Mouse (Mus musculus) liver, embryonic 16.5 days (tissue): ENCODE measurements around the gene Meaf6. TPM values are rescaled to one million over a fixed set of nuclear protein-coding genes. Genes with fewer than 3 reads are reported as not detected.

ENCODE experiments used
- ATAC-seq: fragments of 200-750 bp; cut with Nextera tagmentation; 2 replicates; pipeline ENCODE4 v1.8.0; 2017; ENCODE audit warnings: low read depth, mild to moderate bottlenecking, moderate number of reproducible peaks, moderate library complexity
- H3K27ac ChIP-seq: fragments of 300-500 bp; sonication (generic); 2 replicates; pipeline ENCODE4 v1.5.1; 2014; ENCODE audit warnings: mild to moderate bottlenecking, low read length
- H3K27me3 ChIP-seq: fragments of 300-500 bp; sonication (generic); 2 replicates; pipeline ENCODE4 v1.6.1; 2014; ENCODE audit warnings: low read depth, low read length, mixed read lengths; ENCODE audit not compliant: control insufficient read depth, insufficient read depth
- H3K36me3 ChIP-seq: fragments of 300-500 bp; sonication (generic); 2 replicates; pipeline ENCODE4 v1.6.1; 2014; ENCODE audit warnings: mild to moderate bottlenecking; ENCODE audit not compliant: control insufficient read depth, insufficient read depth
- H3K4me1 ChIP-seq: fragments of 300-500 bp; sonication (generic); 2 replicates; pipeline ENCODE4 v1.6.1; 2014; ENCODE audit warnings: low read depth, low read length, mixed read lengths; ENCODE audit not compliant: control insufficient read depth
- H3K4me2 ChIP-seq: fragments of 300-500 bp; sonication (generic); 2 replicates; pipeline ENCODE4 v1.6.1; 2014; ENCODE audit warnings: low read depth, low read length, mixed read lengths
- H3K4me3 ChIP-seq: fragments of 300-500 bp; sonication (generic); 2 replicates; pipeline ENCODE4 v1.5.1; 2014; ENCODE audit warnings: low read depth, mild to moderate bottlenecking, low read length
- H3K9ac ChIP-seq: fragments of 300-500 bp; sonication (generic); 2 replicates; pipeline ENCODE4 v1.6.1; 2014; ENCODE audit warnings: low read depth, low read length
- H3K9me3 ChIP-seq: fragments of 300-500 bp; sonication (generic); replicated peaks from 2 replicates; pipeline ENCODE4 v1.6.1; 2016; ENCODE audit warnings: low read length; ENCODE audit not compliant: control insufficient read depth
- WGBS: fragments of 180-500 bp; shearing (Covaris S2); extraction: QIAGEN DNeasy Blood & Tissue Kit; methylation state at CpG from one replicate; pipeline ENCODE4 v1.1.7; 2014; ENCODE audit not compliant: insufficient replicate concordance; 5-methylcytosine and 5-hydroxymethylcytosine counted together
- polyA plus RNA-seq: library from polyadenylated mRNA; unstranded; fragments of >200 nt; fragmentation: Nextera tagmentation; extraction: Ambion mirVana; gene quantifications from 2 replicates; pipeline ENCODE4 v1.2.1, GENCODE M21; 2015

Meaf6 gene
- polyA plus RNA-seq, 1 experiment from 2014 or later = 15.9 TPM

- no peaks in the 10 kb centered on the region for H3K27me3 ChIP-seq
- peaks cover 3% of the 10 kb centered on the region; the same call in 1 of the 2 replicates for H3K36me3 ChIP-seq
- ATAC-seq = no peak
- no peak overlapping the region for H3K4me2 ChIP-seq
- WGBS = 63% methylated on average over 10 of the region's 10 CpGs
- H3K4me3 ChIP-seq = no peak overlapping the region
- no peak overlapping the region for H3K27ac ChIP-seq
- peaks cover 27% of the 10 kb centered on the region for H3K4me1 ChIP-seq
- H3K9ac ChIP-seq = no peak overlapping the region
- H3K9me3 ChIP-seq = no peaks in the 10 kb centered on the region
These were observed 34.1 kb downstream of the Meaf6 start for GRCm38 (mm10) chr4:125119070-125119469.

- H3K27me3 ChIP-seq = no peaks in the 10 kb centered on the region
- H3K9me3 ChIP-seq = no peaks in the 10 kb centered on the region
- 89% methylated on average over 11 of the region's 11 CpGs for WGBS
- H3K36me3 ChIP-seq = peaks cover 3% of the 10 kb centered on the region; the same call in 1 of the 2 replicates
- no peak overlapping the region for H3K4me2 ChIP-seq
- no peak overlapping the region for H3K9ac ChIP-seq
- H3K4me1 ChIP-seq = peaks cover 27% of the 10 kb centered on the region
- no peak overlapping the region for H3K4me3 ChIP-seq
- no peak overlapping the region for H3K27ac ChIP-seq
- ATAC-seq = no peak
These were observed 34.8 kb downstream of the Meaf6 start for GRCm38 (mm10) chr4:125119721-125120120.

GRCm38 (mm10) chr4:125122431-125123278, 37.7 kb downstream of the Meaf6 start:
- Histone ChIP-seq H3K4me1 (peaks cover 27% of the 10 kb centered on the region), H3K4me3 (no peak overlapping the region), H3K9ac (no peak overlapping the region), H3K27ac (peak overlapping the region; percentile 31; the same call in 1 of the 2 replicates), H3K9me3 (no peaks in the 10 kb centered on the region), H3K36me3 (peaks cover 3% of the 10 kb centered on the region; the same call in 1 of the 2 replicates), H3K27me3 (no peaks in the 10 kb centered on the region), H3K4me2 (peak overlapping the region; percentile 21; the same call in 1 of the 2 replicates)
- ATAC-seq = 0 out of 2 replicates have a peak, but pooled peaks have one; percentile 12
- WGBS = 18% methylated on average over 16 of the region's 16 CpGs

- H3K27ac ChIP-seq = peak overlapping the region; percentile 31; the same call in 1 of the 2 replicates
- H3K4me3 ChIP-seq = no peak overlapping the region
- no peaks in the 10 kb centered on the region for H3K27me3 ChIP-seq
- H3K4me2 ChIP-seq = peak overlapping the region; percentile 21; the same call in 1 of the 2 replicates
- H3K4me1 ChIP-seq = peaks cover 32% of the 10 kb centered on the region
- H3K36me3 ChIP-seq = peaks cover 3% of the 10 kb centered on the region; the same call in 1 of the 2 replicates
- WGBS = 55% methylated on average over 7 of the region's 7 CpGs
- no peak overlapping the region for H3K9ac ChIP-seq
- no peak for ATAC-seq
- no peaks in the 10 kb centered on the region for H3K9me3 ChIP-seq
These were observed 38.3 kb downstream of the Meaf6 start for GRCm38 (mm10) chr4:125123279-125123671.

GRCm38 (mm10) chr4:125124424-125125209, 39.7 kb downstream of the Meaf6 start:
- H3K27me3 ChIP-seq = no peaks in the 10 kb centered on the region
- peaks cover 33% of the 10 kb centered on the region for H3K4me1 ChIP-seq
- no peaks in the 10 kb centered on the region; the same call in 1 of the 2 replicates for H3K36me3 ChIP-seq
- no peak overlapping the region for H3K4me3 ChIP-seq
- no peak for ATAC-seq
- H3K4me2 ChIP-seq = no peak overlapping the region
- 0 out of 2 replicates have a peak overlapping the region, but pooled peaks have one; percentile 53 for H3K27ac ChIP-seq
- no peaks in the 10 kb centered on the region for H3K9me3 ChIP-seq
- WGBS = 25% methylated on average over 7 of the region's 7 CpGs
- no peak overlapping the region for H3K9ac ChIP-seq

- no peaks in the 10 kb centered on the region for H3K36me3 ChIP-seq
- H3K4me3 ChIP-seq = no peak overlapping the region
- peaks cover 33% of the 10 kb centered on the region for H3K4me1 ChIP-seq
- H3K27me3 ChIP-seq = no peaks in the 10 kb centered on the region
- H3K9ac ChIP-seq = no peak overlapping the region
- no peak overlapping the region for H3K27ac ChIP-seq
- WGBS = 69% methylated on average over 7 of the region's 7 CpGs
- no peak for ATAC-seq
- H3K4me2 ChIP-seq = no peak overlapping the region
- no peaks in the 10 kb centered on the region for H3K9me3 ChIP-seq
These were observed 40.5 kb downstream of the Meaf6 start for GRCm38 (mm10) chr4:125125361-125125921.

- H3K9me3 ChIP-seq = no peaks in the 10 kb centered on the region
- no peaks in the 10 kb centered on the region for H3K27me3 ChIP-seq
- H3K27ac ChIP-seq = no peak overlapping the region
- no peak for ATAC-seq
- 0 out of 2 replicates have a peak overlapping the region, but pooled peaks have one; percentile 91 for H3K4me2 ChIP-seq
- H3K9ac ChIP-seq = no peak overlapping the region
- no peak overlapping the region for H3K4me3 ChIP-seq
- 59% methylated on average over 3 of the region's 3 CpGs for WGBS
- H3K36me3 ChIP-seq = no peaks in the 10 kb centered on the region
- peaks cover 33% of the 10 kb centered on the region for H3K4me1 ChIP-seq
These were observed 41.3 kb downstream of the Meaf6 start for GRCm38 (mm10) chr4:125126186-125126585.

GRCm38 (mm10) chr4:125126761-125127160, 41.8 kb downstream of the Meaf6 start:
- Histone ChIP-seq H3K9me3 (no peaks in the 10 kb centered on the region), H3K36me3 (no peaks in the 10 kb centered on the region), H3K27me3 (no peaks in the 10 kb centered on the region), H3K4me2 (peak overlapping the region; percentile 91), H3K27ac (no peak overlapping the region), H3K9ac (no peak overlapping the region), H3K4me3 (peak overlapping the region; percentile 71), H3K4me1 (peaks cover 33% of the 10 kb centered on the region)
- 52% methylated on average over 7 of the region's 7 CpGs for WGBS
- ATAC-seq = no peak
